Mouse (Mus musculus): ENCODE measurements around the gene Prdm5. TPM values are rescaled to one million over a fixed set of nuclear protein-coding genes. Genes with fewer than 3 reads are reported as not detected.

Gene Prdm5
- polyA plus RNA-seq, 1 experiment from 2014 or later = 17.9 TPM

DNA sequence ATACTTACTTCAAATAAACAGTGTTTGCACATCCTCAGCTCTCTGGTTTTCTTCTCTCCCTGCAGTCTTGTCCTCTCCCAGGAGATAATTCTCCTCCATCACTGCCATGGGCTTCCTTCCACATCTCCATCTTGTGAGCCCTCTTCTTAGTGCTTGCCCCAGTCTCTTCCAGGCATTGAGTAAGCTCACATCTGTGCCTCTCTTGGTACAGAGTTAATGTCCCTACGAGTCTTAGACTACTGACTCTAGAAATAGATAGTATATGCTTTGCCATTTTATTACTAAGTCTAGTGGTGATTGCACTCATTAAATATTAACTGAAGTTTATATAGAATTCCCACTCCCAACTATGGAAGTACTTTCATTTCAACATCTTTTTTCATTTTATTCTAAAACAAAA is 154.0 kb downstream of the Prdm5 start:
- Histone ChIP-seq H3K4me1 (ENCODE audit: control insufficient read depth, insufficient read depth, low read length) (no peaks in the 10 kb centered on the region), H3K36me3 (ENCODE audit: control insufficient read depth, insufficient read depth) (peaks cover 15% of the 10 kb centered on the region), H3K4me3 (ENCODE audit: low read length) (no peak overlapping the region), H3K4me2 (ENCODE audit: low read depth, low read length) (no peak overlapping the region), H3K9me3 (replicated peaks; ENCODE audit: control insufficient read depth, low read length) (no peaks in the 10 kb centered on the region), H3K27me3 (ENCODE audit: control insufficient read depth, insufficient read depth, low read length) (no peaks in the 10 kb centered on the region), H3K27ac (ENCODE audit: low read length) (no peak overlapping the region), H3K9ac (ENCODE audit: low read length) (no peak overlapping the region)
- WGBS = 72% methylated on average over 1 of the region's 1 CpGs
- ATAC-seq (replicated peaks; ENCODE audit: extremely low read depth, insufficient read depth, low FRiP score) = no peak

DNA sequence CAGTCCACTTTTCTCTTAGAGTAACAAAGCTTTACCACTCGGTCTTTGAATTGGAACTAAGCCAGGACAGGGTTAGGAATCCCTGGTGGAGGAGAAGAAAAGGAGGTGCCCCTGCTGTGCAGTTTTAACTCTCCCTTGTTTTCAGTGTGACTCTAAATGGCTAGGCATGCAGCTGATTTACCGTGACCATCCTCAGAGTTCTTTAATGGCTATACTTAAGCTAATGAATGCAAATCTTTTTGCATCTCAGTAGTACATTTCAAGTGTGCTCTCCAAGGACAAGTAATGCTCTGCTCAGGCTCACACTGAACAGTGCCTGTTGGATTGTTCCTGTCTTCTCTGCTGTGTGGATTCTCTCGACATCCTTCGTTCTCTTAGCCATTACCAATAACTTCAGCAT is 154.4 kb downstream of the Prdm5 start:
- Histone ChIP-seq H3K36me3 (ENCODE audit: control insufficient read depth, insufficient read depth) (peaks cover 15% of the 10 kb centered on the region), H3K9me3 (replicated peaks; ENCODE audit: control insufficient read depth, low read length) (no peaks in the 10 kb centered on the region), H3K27me3 (ENCODE audit: control insufficient read depth, insufficient read depth, low read length) (no peaks in the 10 kb centered on the region), H3K4me1 (ENCODE audit: control insufficient read depth, insufficient read depth, low read length) (no peaks in the 10 kb centered on the region), H3K27ac (ENCODE audit: low read length) (no peak overlapping the region), H3K4me2 (ENCODE audit: low read depth, low read length) (no peak overlapping the region), H3K4me3 (ENCODE audit: low read length) (no peak overlapping the region), H3K9ac (ENCODE audit: low read length) (no peak overlapping the region)
- 60% methylated on average over 4 of the region's 4 CpGs for WGBS
- no peak for ATAC-seq (replicated peaks; ENCODE audit: extremely low read depth, insufficient read depth, low FRiP score)

DNA sequence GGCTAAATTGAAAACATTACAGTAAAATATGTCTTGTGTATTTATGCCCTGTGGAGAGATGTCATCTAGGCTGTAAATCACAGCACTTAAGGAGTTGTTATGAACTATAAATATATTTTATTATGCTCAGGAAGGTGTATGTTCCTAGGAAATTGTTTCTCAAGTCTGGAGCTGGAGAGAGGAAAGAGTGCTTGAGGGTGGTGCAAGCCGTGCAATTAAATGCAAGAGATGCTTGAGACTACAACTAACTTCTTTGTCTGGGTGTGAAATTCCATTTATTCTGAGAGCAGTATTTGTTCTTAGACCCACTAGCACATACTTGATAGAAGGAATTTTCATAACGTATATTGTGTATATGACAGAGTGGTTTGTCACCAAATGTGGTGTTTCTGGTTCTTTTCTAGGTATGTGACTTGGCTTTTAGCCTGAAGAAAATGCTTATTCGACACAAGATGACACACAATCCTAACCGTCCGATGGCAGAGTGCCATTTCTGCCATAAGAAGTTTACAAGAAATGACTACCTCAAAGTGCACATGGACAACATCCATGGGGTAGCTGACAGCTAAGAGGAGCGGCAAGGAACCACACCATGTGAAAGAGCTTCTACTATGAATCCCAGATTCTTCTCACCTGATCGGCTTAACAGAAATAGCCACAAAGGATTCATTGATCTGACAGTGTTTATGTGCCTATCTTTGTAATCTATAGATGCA is 156.9 kb downstream of the Prdm5 start:
- no peaks in the 10 kb centered on the region for H3K27me3 ChIP-seq (ENCODE audit: control insufficient read depth, insufficient read depth, low read length)
- H3K9ac ChIP-seq (ENCODE audit: low read length) = no peak overlapping the region
- H3K4me1 ChIP-seq (ENCODE audit: control insufficient read depth, insufficient read depth, low read length) = no peaks in the 10 kb centered on the region
- no peak overlapping the region for H3K27ac ChIP-seq (ENCODE audit: low read length)
- no peaks in the 10 kb centered on the region for H3K9me3 ChIP-seq (replicated peaks; ENCODE audit: control insufficient read depth, low read length)
- no peak overlapping the region for H3K4me3 ChIP-seq (ENCODE audit: low read length)
- no peak overlapping the region for H3K4me2 ChIP-seq (ENCODE audit: low read depth, low read length)
- WGBS = 67% methylated on average over 7 of the region's 7 CpGs
- peaks cover 10% of the 10 kb centered on the region for H3K36me3 ChIP-seq (ENCODE audit: control insufficient read depth, insufficient read depth)
- ATAC-seq (replicated peaks; ENCODE audit: extremely low read depth, insufficient read depth, low FRiP score) = no peak

DNA sequence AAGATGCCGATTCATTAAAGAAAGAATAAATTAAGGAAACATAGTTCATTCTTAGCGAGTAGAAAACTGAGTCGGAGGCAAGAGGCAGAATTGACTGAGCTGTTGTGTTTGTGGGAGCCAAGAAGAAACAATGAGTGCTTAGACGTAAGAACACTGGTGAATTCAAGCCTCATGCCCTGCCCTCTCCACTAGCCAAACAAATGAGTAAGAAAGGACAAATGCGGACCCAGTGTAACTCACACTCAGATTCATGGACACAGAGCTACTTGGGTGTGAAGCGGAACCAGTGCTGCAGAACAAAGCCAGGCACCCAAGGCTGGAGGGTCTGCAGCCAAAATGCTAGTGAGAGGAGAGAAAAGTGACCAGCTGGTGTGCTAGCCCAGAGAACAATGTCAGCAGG is 171.7 kb downstream of the Prdm5 start:
- WGBS = 84% methylated on average over 6 of the region's 6 CpGs
- no peak for ATAC-seq (replicated peaks; ENCODE audit: extremely low read depth, insufficient read depth, low FRiP score)
- no peak overlapping the region for H3K27ac ChIP-seq (ENCODE audit: low read length)

DNA sequence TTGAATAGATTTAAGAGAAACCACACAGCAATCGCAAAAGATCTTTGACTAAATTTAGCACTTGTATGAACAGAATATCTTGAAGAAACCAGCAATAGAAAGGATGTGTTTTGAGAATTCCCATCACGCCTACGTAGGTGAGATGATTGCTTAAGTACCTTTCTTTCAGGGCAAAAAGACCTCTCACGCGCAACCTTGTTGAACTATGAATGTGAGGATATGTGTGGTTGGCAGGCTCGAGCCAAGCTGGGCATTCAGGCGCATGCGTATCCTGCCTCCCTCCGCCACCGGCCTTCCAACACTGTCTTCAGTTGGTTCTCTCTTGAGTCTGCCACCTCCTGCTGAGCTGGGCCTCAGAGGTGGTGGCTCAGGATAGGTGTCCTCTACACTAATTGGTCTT is 173.5 kb downstream of the Prdm5 start, which contains the start of gene 4930544G11Rik:
Gene 4930544G11Rik (plus strand): TSS at position 301 of the 400 bp plus-strand sequence.
- no peak for ATAC-seq (replicated peaks; ENCODE audit: extremely low read depth, insufficient read depth, low FRiP score)
- no peaks in the 10 kb centered on the region for H3K9me3 ChIP-seq (replicated peaks; ENCODE audit: control insufficient read depth, low read length)
- 94% methylated on average over 10 of the region's 10 CpGs for WGBS
- no peak within 1 kb of the TSS for H3K4me3 ChIP-seq (ENCODE audit: low read length)
- no peaks in the 10 kb centered on the region for H3K4me1 ChIP-seq (ENCODE audit: control insufficient read depth, insufficient read depth, low read length)
- H3K36me3 ChIP-seq (ENCODE audit: control insufficient read depth, insufficient read depth) = no peaks in the 10 kb centered on the region
- H3K4me2 ChIP-seq (ENCODE audit: low read depth, low read length) = no peak within 1 kb of the TSS
- H3K9ac ChIP-seq (ENCODE audit: low read length) = no peak within 1 kb of the TSS
- H3K27me3 ChIP-seq (ENCODE audit: control insufficient read depth, insufficient read depth, low read length) = no peaks in the 10 kb centered on the region
- no peak within 1 kb of the TSS for H3K27ac ChIP-seq (ENCODE audit: low read length)

More for the DNA sequence above, 171.7 kb downstream of the Prdm5 start:
- no peaks in the 10 kb centered on the region for H3K36me3 ChIP-seq (ENCODE audit: control insufficient read depth, insufficient read depth)
- H3K4me1 ChIP-seq (ENCODE audit: control insufficient read depth, insufficient read depth, low read length) = no peaks in the 10 kb centered on the region
- no peaks in the 10 kb centered on the region for H3K9me3 ChIP-seq (replicated peaks; ENCODE audit: control insufficient read depth, low read length)
- H3K4me3 ChIP-seq (ENCODE audit: low read length) = no peak overlapping the region
- H3K27me3 ChIP-seq (ENCODE audit: control insufficient read depth, insufficient read depth, low read length) = no peaks in the 10 kb centered on the region
- no peak overlapping the region for H3K4me2 ChIP-seq (ENCODE audit: low read depth, low read length)
- H3K9ac ChIP-seq (ENCODE audit: low read length) = no peak overlapping the region

DNA sequence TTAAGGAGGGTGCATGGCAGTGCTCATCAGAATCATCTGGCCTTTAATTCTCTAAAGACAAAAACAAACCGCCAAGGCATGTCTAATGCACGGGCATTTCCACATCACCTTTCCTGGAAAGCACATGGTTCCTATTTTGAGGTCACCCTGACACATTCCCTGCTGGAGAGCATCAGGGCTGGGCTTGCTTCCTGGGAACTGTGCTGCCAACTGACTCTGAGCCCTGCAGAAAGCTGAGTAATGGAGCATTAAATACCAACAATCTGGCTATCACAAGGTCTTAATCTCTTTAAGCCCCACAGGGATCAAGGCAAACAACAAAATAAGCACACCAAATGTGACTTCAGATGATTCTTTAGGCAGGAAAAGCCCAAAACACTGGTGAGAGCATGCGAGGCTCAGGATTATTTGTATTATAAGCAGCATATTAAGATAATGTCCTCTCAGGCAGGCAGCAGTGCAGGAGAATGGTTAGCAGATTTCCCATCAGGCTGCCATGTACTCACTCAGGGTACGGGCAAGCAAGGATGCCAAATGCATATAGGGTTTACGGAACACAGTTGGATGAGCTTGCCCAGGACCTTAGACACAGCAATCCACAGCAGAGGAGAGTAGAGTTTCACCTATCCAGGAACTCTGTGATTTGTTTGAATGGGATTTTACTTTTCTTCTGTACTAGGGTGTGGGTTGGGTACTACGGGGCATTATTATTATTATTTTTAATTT is 190.8 kb downstream of the Prdm5 start:
- no peak for ATAC-seq (replicated peaks; ENCODE audit: extremely low read depth, insufficient read depth, low FRiP score)
- WGBS = 56% methylated on average over 6 of the region's 6 CpGs

DNA sequence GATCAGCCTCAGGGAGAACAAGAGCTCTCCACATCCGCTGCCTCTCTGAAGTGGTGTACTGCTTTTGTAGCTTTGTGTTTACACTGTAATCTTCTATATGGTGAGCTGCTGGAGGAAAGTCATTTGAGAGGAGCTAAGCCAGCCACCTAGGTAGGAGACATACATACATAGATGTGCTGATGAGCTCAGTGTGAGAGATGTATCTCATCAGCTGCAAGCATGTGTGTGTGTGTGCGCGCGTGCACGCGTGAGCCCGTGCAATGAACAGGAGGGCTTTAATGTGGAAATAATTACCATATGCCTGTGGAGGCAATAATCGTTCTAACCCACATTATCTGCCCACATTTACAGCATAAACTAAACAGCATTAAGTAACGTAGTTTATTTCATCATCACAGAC is 191.6 kb downstream of the Prdm5 start:
- Histone ChIP-seq H3K4me2 (ENCODE audit: low read depth, low read length) (no peak overlapping the region), H3K27me3 (ENCODE audit: control insufficient read depth, insufficient read depth, low read length) (no peaks in the 10 kb centered on the region), H3K9me3 (replicated peaks; ENCODE audit: control insufficient read depth, low read length) (no peaks in the 10 kb centered on the region), H3K4me1 (ENCODE audit: control insufficient read depth, insufficient read depth, low read length) (no peaks in the 10 kb centered on the region), H3K36me3 (ENCODE audit: control insufficient read depth, insufficient read depth) (no peaks in the 10 kb centered on the region), H3K9ac (ENCODE audit: low read length) (no peak overlapping the region), H3K27ac (ENCODE audit: low read length) (no peak overlapping the region), H3K4me3 (ENCODE audit: low read length) (no peak overlapping the region)
- ATAC-seq (replicated peaks; ENCODE audit: extremely low read depth, insufficient read depth, low FRiP score) = no peak
- 86% methylated on average over 9 of the region's 9 CpGs for WGBS

More for the DNA sequence above, 190.8 kb downstream of the Prdm5 start:
- Histone ChIP-seq H3K4me3 (ENCODE audit: low read length) (no peak overlapping the region), H3K4me2 (ENCODE audit: low read depth, low read length) (no peak overlapping the region), H3K9ac (ENCODE audit: low read length) (no peak overlapping the region), H3K27ac (ENCODE audit: low read length) (no peak overlapping the region), H3K4me1 (ENCODE audit: control insufficient read depth, insufficient read depth, low read length) (no peaks in the 10 kb centered on the region), H3K36me3 (ENCODE audit: control insufficient read depth, insufficient read depth) (no peaks in the 10 kb centered on the region), H3K27me3 (ENCODE audit: control insufficient read depth, insufficient read depth, low read length) (no peaks in the 10 kb centered on the region), H3K9me3 (replicated peaks; ENCODE audit: control insufficient read depth, low read length) (no peaks in the 10 kb centered on the region)

Other genes starting within 250 kb of the Prdm5 start
- 4.4 and 7.8 TPM in 2 replicates for gene Ndnf, start 107.4 kb upstream of the Prdm5 start, polyA plus RNA-seq (2015; fragmentation: Nextera tagmentation; extraction: Ambion mirVana)
- gene 4930544G11Rik, start 173.6 kb downstream of the Prdm5 start, polyA plus RNA-seq (2015; fragmentation: Nextera tagmentation; extraction: Ambion mirVana) = not detected in 2 replicates